Mouse (Mus musculus): ENCODE results near the gene Nkain2. TPM values are rescaled to one million over a fixed set of nuclear protein-coding genes. Genes with fewer than 3 reads are reported as not detected.

Gene Nkain2
- polyA plus RNA-seq, 1 experiment, result not detected

- H3K4me1 ChIP-seq (ENCODE audit: control insufficient read depth, insufficient read depth, low read length), result no peaks in the 10 kb centered on the region
- no peak for TF ChIP-seq EP300 (IDR thresholded peaks at IDR 0.05; ENCODE audit: insufficient read depth, low read depth, low read length)
- no peak for TF ChIP-seq CTCF (IDR thresholded peaks at IDR 0.05; ENCODE audit: low read depth, low read length)
- TF ChIP-seq POLR2A (IDR thresholded peaks at IDR 0.05; ENCODE audit: insufficient read depth, low read length), result no peak
- H3K9ac ChIP-seq (ENCODE audit: low read depth, poor library complexity, severe bottlenecking), result no peak overlapping the region
- H3K27ac ChIP-seq (ENCODE audit: insufficient read depth, low read length), result no peak overlapping the region
- H3K9me3 ChIP-seq (replicated peaks; ENCODE audit: control insufficient read depth, insufficient read depth, low read length, poor library complexity, severe bottlenecking), result peaks cover 7% of the 10 kb centered on the region
- no peaks in the 10 kb centered on the region for H3K27me3 ChIP-seq (ENCODE audit: control insufficient read depth, insufficient read depth, low read length, poor library complexity, severe bottlenecking)
- H3K36me3 ChIP-seq (ENCODE audit: control insufficient read depth, insufficient read depth, low read length, poor library complexity, severe bottlenecking), result no peaks in the 10 kb centered on the region
- no peak overlapping the region for H3K4me3 ChIP-seq (ENCODE audit: low read depth, low read length)
Measured at GRCm38 (mm10) chr10:32312754-32313153, 577.5 kb downstream of the Nkain2 start.

GRCm38 (mm10) chr10:32301024-32301597 lies 589.2 kb downstream of the Nkain2 start:
- Histone ChIP-seq H3K27ac (ENCODE audit: insufficient read depth, low read length) (no peak overlapping the region), H3K4me1 (ENCODE audit: control insufficient read depth, insufficient read depth, low read length) (no peaks in the 10 kb centered on the region), H3K4me3 (ENCODE audit: low read depth, low read length) (no peak overlapping the region), H3K9ac (ENCODE audit: low read depth, poor library complexity, severe bottlenecking) (no peak overlapping the region), H3K9me3 (replicated peaks; ENCODE audit: control insufficient read depth, insufficient read depth, low read length, poor library complexity, severe bottlenecking) (no peaks in the 10 kb centered on the region), H3K27me3 (ENCODE audit: control insufficient read depth, insufficient read depth, low read length, poor library complexity, severe bottlenecking) (no peaks in the 10 kb centered on the region), H3K36me3 (ENCODE audit: control insufficient read depth, insufficient read depth, low read length, poor library complexity, severe bottlenecking) (no peaks in the 10 kb centered on the region)
- TF ChIP-seq EP300 (IDR thresholded peaks at IDR 0.05; ENCODE audit: insufficient read depth, low read depth, low read length) (no peak), CTCF (IDR thresholded peaks at IDR 0.05; ENCODE audit: low read depth, low read length) (no peak), POLR2A (IDR thresholded peaks at IDR 0.05; ENCODE audit: insufficient read depth, low read length) (no peak)

- H3K4me1 ChIP-seq (ENCODE audit: control insufficient read depth, insufficient read depth, low read length), result no peaks in the 10 kb centered on the region
- H3K27ac ChIP-seq (ENCODE audit: insufficient read depth, low read length), result no peak overlapping the region
- no peaks in the 10 kb centered on the region for H3K9me3 ChIP-seq (replicated peaks; ENCODE audit: control insufficient read depth, insufficient read depth, low read length, poor library complexity, severe bottlenecking)
- no peaks in the 10 kb centered on the region for H3K27me3 ChIP-seq (ENCODE audit: control insufficient read depth, insufficient read depth, low read length, poor library complexity, severe bottlenecking)
- no peak for TF ChIP-seq POLR2A (IDR thresholded peaks at IDR 0.05; ENCODE audit: insufficient read depth, low read length)
- no peak for TF ChIP-seq CTCF (IDR thresholded peaks at IDR 0.05; ENCODE audit: low read depth, low read length)
- no peak overlapping the region for H3K4me3 ChIP-seq (ENCODE audit: low read depth, low read length)
- no peak overlapping the region for H3K9ac ChIP-seq (ENCODE audit: low read depth, poor library complexity, severe bottlenecking)
- H3K36me3 ChIP-seq (ENCODE audit: control insufficient read depth, insufficient read depth, low read length, poor library complexity, severe bottlenecking), result no peaks in the 10 kb centered on the region
Measured at GRCm38 (mm10) chr10:32290487-32290886, 599.8 kb downstream of the Nkain2 start.

- no peaks in the 10 kb centered on the region for H3K4me1 ChIP-seq (ENCODE audit: control insufficient read depth, insufficient read depth, low read length)
- TF ChIP-seq POLR2A (IDR thresholded peaks at IDR 0.05; ENCODE audit: insufficient read depth, low read length) (no peak), CTCF (IDR thresholded peaks at IDR 0.05; ENCODE audit: low read depth, low read length) (no peak), EP300 (IDR thresholded peaks at IDR 0.05; ENCODE audit: insufficient read depth, low read depth, low read length) (no peak)
Measured at GRCm38 (mm10) chr10:32283690-32284089, 606.6 kb downstream of the Nkain2 start.

GRCm38 (mm10) chr10:32243266-32243882 lies 646.9 kb downstream of the Nkain2 start:
- Histone ChIP-seq H3K36me3 (ENCODE audit: control insufficient read depth, insufficient read depth, low read length, poor library complexity, severe bottlenecking) (no peaks in the 10 kb centered on the region), H3K9me3 (replicated peaks; ENCODE audit: control insufficient read depth, insufficient read depth, low read length, poor library complexity, severe bottlenecking) (no peaks in the 10 kb centered on the region), H3K9ac (ENCODE audit: low read depth, poor library complexity, severe bottlenecking) (no peak overlapping the region), H3K4me3 (ENCODE audit: low read depth, low read length) (no peak overlapping the region), H3K4me1 (ENCODE audit: control insufficient read depth, insufficient read depth, low read length) (no peaks in the 10 kb centered on the region), H3K27me3 (ENCODE audit: control insufficient read depth, insufficient read depth, low read length, poor library complexity, severe bottlenecking) (no peaks in the 10 kb centered on the region), H3K27ac (ENCODE audit: insufficient read depth, low read length) (no peak overlapping the region)
- TF ChIP-seq POLR2A (IDR thresholded peaks at IDR 0.05; ENCODE audit: insufficient read depth, low read length) (no peak), EP300 (IDR thresholded peaks at IDR 0.05; ENCODE audit: insufficient read depth, low read depth, low read length) (no peak), CTCF (IDR thresholded peaks at IDR 0.05; ENCODE audit: low read depth, low read length) (no peak)

More at GRCm38 (mm10) chr10:32283690-32284089, 606.6 kb downstream of the Nkain2 start:
- no peak overlapping the region for H3K9ac ChIP-seq (ENCODE audit: low read depth, poor library complexity, severe bottlenecking)
- H3K27ac ChIP-seq (ENCODE audit: insufficient read depth, low read length), result no peak overlapping the region
- no peaks in the 10 kb centered on the region for H3K9me3 ChIP-seq (replicated peaks; ENCODE audit: control insufficient read depth, insufficient read depth, low read length, poor library complexity, severe bottlenecking)
- no peak overlapping the region for H3K4me3 ChIP-seq (ENCODE audit: low read depth, low read length)
- H3K27me3 ChIP-seq (ENCODE audit: control insufficient read depth, insufficient read depth, low read length, poor library complexity, severe bottlenecking), result no peaks in the 10 kb centered on the region
- no peaks in the 10 kb centered on the region for H3K36me3 ChIP-seq (ENCODE audit: control insufficient read depth, insufficient read depth, low read length, poor library complexity, severe bottlenecking)

- Histone ChIP-seq H3K36me3 (ENCODE audit: control insufficient read depth, insufficient read depth, low read length, poor library complexity, severe bottlenecking) (no peaks in the 10 kb centered on the region), H3K4me3 (ENCODE audit: low read depth, low read length) (no peak overlapping the region), H3K4me1 (ENCODE audit: control insufficient read depth, insufficient read depth, low read length) (no peaks in the 10 kb centered on the region), H3K27me3 (ENCODE audit: control insufficient read depth, insufficient read depth, low read length, poor library complexity, severe bottlenecking) (no peaks in the 10 kb centered on the region), H3K9me3 (replicated peaks; ENCODE audit: control insufficient read depth, insufficient read depth, low read length, poor library complexity, severe bottlenecking) (no peaks in the 10 kb centered on the region), H3K27ac (ENCODE audit: insufficient read depth, low read length) (no peak overlapping the region), H3K9ac (ENCODE audit: low read depth, poor library complexity, severe bottlenecking) (no peak overlapping the region)
- TF ChIP-seq POLR2A (IDR thresholded peaks at IDR 0.05; ENCODE audit: insufficient read depth, low read length) (no peak), CTCF (IDR thresholded peaks at IDR 0.05; ENCODE audit: low read depth, low read length) (no peak), EP300 (IDR thresholded peaks at IDR 0.05; ENCODE audit: insufficient read depth, low read depth, low read length) (no peak)
Measured at GRCm38 (mm10) chr10:32241168-32241567, 649.1 kb downstream of the Nkain2 start.
